8 mouse cellular contexts compared by ENCODE assay signal in genomic region chr1:189688388-189688750, GRCm38 (mm10). TPM values are rescaled to one million over a fixed set of nuclear protein-coding genes. Genes with fewer than 3 reads are reported as not detected.
A peak's percentile ranks its signal among the peaks of the same experiment; 100 is the strongest.
DNase-seq lines count a peak whose midpoint lies in the region; ATAC-seq and TF ChIP-seq lines count a peak whose summit lies in the region.

No protein-coding gene starts in this region.

- H3K27ac ChIP-seq in cerebellum, adult 2 months (ENCODE audit: insufficient read depth, low read length) = no peak overlapping the region
- no peak overlapping the region for H3K27ac ChIP-seq in limb, embryonic 12.5 days
- no peak overlapping the region for H3K27ac ChIP-seq in small intestine, adult 2 months (ENCODE audit: insufficient read depth, low read depth, low read length)

- ATAC-seq in megakaryocyte, adult 5-6 weeks (ENCODE audit: poor library complexity, severe bottlenecking) = no peak
- no peak for ATAC-seq in limb, embryonic 12.5 days (ENCODE audit: insufficient number of reproducible peaks, insufficient read depth, low FRiP score, low TSS enrichment, low read depth)

- H3K27me3 ChIP-seq in cerebellum, adult 2 months (ENCODE audit: control insufficient read depth, insufficient read depth, low read length) = no peaks in the 10 kb centered on the region
- peaks cover 2% of the 10 kb centered on the region for H3K27me3 ChIP-seq in megakaryocyte, embryonic 14.5 days (replicated peaks)
- no peaks in the 10 kb centered on the region for H3K27me3 ChIP-seq in limb, embryonic 12.5 days
- no peaks in the 10 kb centered on the region for H3K27me3 ChIP-seq in small intestine, adult 2 months (ENCODE audit: control insufficient read depth, insufficient read depth, low read length)

- under 1% methylated on average over 15 of the region's 15 CpGs for WGBS in cerebellum, adult 2 months
- 2% methylated on average over 15 of the region's 15 CpGs for WGBS in limb, embryonic 12.5 days
- under 1% methylated on average over 15 of the region's 15 CpGs for WGBS in small intestine, adult 2 months

- peak overlapping the region; percentile 44 for H3K9ac ChIP-seq in limb, embryonic 12.5 days (replicated peaks)

- no peak for TF ChIP-seq CTCF in cerebellum, adult 2 months (IDR thresholded peaks at IDR 0.05; ENCODE audit: borderline replicate concordance, insufficient read depth, low read depth, low read length)
- TF ChIP-seq CTCF in small intestine, adult 2 months (IDR thresholded peaks at IDR 0.05; ENCODE audit: extremely low read depth, insufficient read length, insufficient replicate concordance, low read depth, low read length) = no peak

- 0 out of 2 replicates have a peak, but pooled peaks cover 4% of the 10 kb centered on the region for H3K9me3 ChIP-seq in megakaryocyte, embryonic 14.5 days
- H3K9me3 ChIP-seq in limb, embryonic 12.5 days = no peaks in the 10 kb centered on the region

- TF ChIP-seq POLR2A in cerebellum, adult 2 months (IDR thresholded peaks at IDR 0.05; ENCODE audit: borderline replicate concordance, insufficient read depth, low read length) = no peak
- no peak for TF ChIP-seq POLR2A in small intestine, adult 2 months (IDR thresholded peaks at IDR 0.05; ENCODE audit: low read depth, low read length)

- peak overlapping the region; percentile 91 for H3K4me2 ChIP-seq in limb, embryonic 12.5 days

- no peaks in the 10 kb centered on the region for H3K4me1 ChIP-seq in cerebellum, adult 2 months (ENCODE audit: control insufficient read depth, insufficient read depth, low read length)
- H3K4me1 ChIP-seq in megakaryocyte, embryonic 14.5 days = peaks cover 47% of the 10 kb centered on the region
- peaks cover 24% of the 10 kb centered on the region for H3K4me1 ChIP-seq in limb, embryonic 12.5 days (replicated peaks)
- peaks cover 2% of the 10 kb centered on the region; the same call in 1 of the 2 replicates for H3K4me1 ChIP-seq in small intestine, adult 2 months (ENCODE audit: control insufficient read depth, insufficient read depth, insufficient read length, low read length)

- peak overlapping the region; percentile 77 for H3K4me3 ChIP-seq in cerebellum, adult 2 months (replicated peaks; ENCODE audit: insufficient read depth, low read depth, low read length)
- H3K4me3 ChIP-seq in megakaryocyte, embryonic 14.5 days (replicated peaks) = peak overlapping the region; percentile 95
- H3K4me3 ChIP-seq in limb, embryonic 12.5 days (replicated peaks) = peak overlapping the region; percentile 91
- peak overlapping the region; percentile 71 for H3K4me3 ChIP-seq in small intestine, adult 2 months (ENCODE audit: low read depth, low read length)

- DNase-seq in cerebellum, adult 2 months = no peak
- DNase-seq in cerebellum, postnatal 10 days = no peak
- DNase-seq in B cell, adult 2 months = no peak
- no peak for DNase-seq in layer of hippocampus, adult 18-20 months (ENCODE audit: low spot score in 2 of 2)

- H3K36me3 ChIP-seq in megakaryocyte, embryonic 14.5 days (replicated peaks; ENCODE audit: low read length) = peaks cover 25% of the 10 kb centered on the region
- peaks cover 19% of the 10 kb centered on the region for H3K36me3 ChIP-seq in limb, embryonic 12.5 days
- peaks cover 6% of the 10 kb centered on the region for H3K36me3 ChIP-seq in small intestine, adult 2 months (ENCODE audit: control insufficient read depth, insufficient read depth, low read length)

RNA-seq across cellular contexts. Expression of gene Cenpf, which starts 0.5 kb away (rescaled TPM):
- polyA plus RNA-seq in cerebellum, adult 2 months (2012; rRNA removed) = 0.05 and 0.07 TPM in 2 replicates
- polyA plus RNA-seq in megakaryocyte, embryonic 14.5 days (2012; ENCODE audit: insufficient read depth, low replicate concordance) = 1.2 TPM in 2 replicates
- total RNA-seq in megakaryocyte, adult 5-6 weeks (2015) = 38.7 and 40.5 TPM in 2 replicates
- total RNA-seq in megakaryocyte, adult 5-6 weeks (2017) = 47.4 and 82.1 TPM in 2 replicates
- polyA plus RNA-seq in limb, embryonic 12.5 days (2016; fragmentation: Nextera tagmentation; extraction: Ambion mirVana) = 100 and 101 TPM in 2 replicates
- polyA plus RNA-seq in small intestine, adult 2 months (2012; rRNA removed) = 0.66 and 1.1 TPM in 2 replicates
- total RNA-seq in layer of hippocampus, adult 18-20 months (2021) = under 1 TPM; 0.15 to 0.40 TPM

RNA-seq across cellular contexts. Expression of gene Ptpn14, which starts 39.7 kb away (rescaled TPM):
- polyA plus RNA-seq in cerebellum, adult 2 months (2012; rRNA removed) = 1.4 and 1.7 TPM in 2 replicates
- 0.15 and 0.39 TPM in 2 replicates for polyA plus RNA-seq in megakaryocyte, embryonic 14.5 days (2012; ENCODE audit: insufficient read depth, low replicate concordance)
- total RNA-seq in megakaryocyte, adult 5-6 weeks (2015) = 0.02 and 0.09 TPM in 2 replicates
- 0.26 TPM in 1 of 2 replicates, not detected in the other for total RNA-seq in megakaryocyte, adult 5-6 weeks (2017)
- 9.6 and 11.4 TPM in 2 replicates for polyA plus RNA-seq in limb, embryonic 12.5 days (2016; fragmentation: Nextera tagmentation; extraction: Ambion mirVana)
- 2.5 and 3.4 TPM in 2 replicates for polyA plus RNA-seq in small intestine, adult 2 months (2012; rRNA removed)
- total RNA-seq in layer of hippocampus, adult 18-20 months (2021) = 10 to 100 TPM; 11.2 to 11.9 TPM

Comparison
In these comparisons a context has a peak if more than half of its experiments do, and no peak if none do; other contexts are left out.
1. RNA of gene Cenpf, which starts 0.5 kb away (polyA plus RNA-seq): 100 to 101 TPM in limb, embryonic 12.5 days; 1.2 TPM in megakaryocyte, embryonic 14.5 days, 0.66 to 1.1 TPM in small intestine, adult 2 months and 0.05 to 0.07 TPM in cerebellum, adult 2 months; every median in the first group is over 10 times any median in the second.
2. Peak in every context shown above with its lines, with median percentiles within 50 percentile points of each other: H3K4me3 ChIP-seq.